Mouse (Mus musculus): ENCODE measurements around the gene Gm44965.

DNA sequence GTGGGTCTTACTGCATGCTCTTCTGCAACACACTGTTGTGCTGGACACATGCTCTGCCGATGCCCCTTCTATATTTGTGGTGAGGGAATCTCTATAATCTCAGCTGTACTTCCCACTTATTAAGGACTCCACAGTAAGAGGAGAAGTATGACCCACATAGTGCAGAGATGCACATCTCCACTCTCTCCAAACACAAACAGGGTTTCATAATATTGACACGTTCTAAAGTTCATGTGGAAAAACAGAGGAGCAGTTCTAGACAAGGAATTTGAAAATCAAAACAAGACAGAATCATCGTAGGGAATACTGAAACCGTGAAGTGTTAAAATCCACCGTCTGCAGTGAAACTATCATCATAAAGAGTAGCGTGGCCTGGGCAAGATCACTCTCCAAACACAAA, 1.9 kb upstream of the Gm44965 start:
- no peak for TF ChIP-seq CTCF (IDR thresholded peaks at IDR 0.05)
- no peak for TF ChIP-seq EP300 (IDR thresholded peaks at IDR 0.05)

All from lung, postnatal 0 days (tissue).